Mouse (Mus musculus) hindbrain, embryonic 12.5 days (tissue): ENCODE results near the gene Ino80b. TPM values are rescaled to one million over a fixed set of nuclear protein-coding genes. Genes with fewer than 3 reads are reported as not detected.
"Not testable (repeated sequence)": the region's sequence is repeated elsewhere in the genome, so short reads cannot be mapped to it uniquely, and the experiment has no call there.

Experiments used
- ATAC-seq: fragments of 200-750 bp; cut with Nextera tagmentation; 2 replicates; pipeline ENCODE4 v1.8.0; 2017; ENCODE audit warnings: moderate TSS enrichment; ENCODE audit not compliant: low FRiP score
- H3K27ac ChIP-seq: fragments of 300-500 bp; sonication (generic); 2 replicates; pipeline ENCODE4 v1.5.1; 2016; ENCODE audit warnings: mild to moderate bottlenecking
- H3K27me3 ChIP-seq: fragments of 300-500 bp; sonication (generic); 2 replicates; pipeline ENCODE4 v1.6.1; 2016; ENCODE audit warnings: mild to moderate bottlenecking
- H3K36me3 ChIP-seq: fragments of 300-500 bp; sonication (generic); 2 replicates; pipeline ENCODE4 v1.6.1; 2016; ENCODE audit warnings: mild to moderate bottlenecking
- H3K4me1 ChIP-seq: fragments of 300-500 bp; sonication (generic); 2 replicates; pipeline ENCODE4 v1.6.1; 2016
- H3K4me2 ChIP-seq: fragments of 300-500 bp; sonication (generic); replicated peaks from 2 replicates; pipeline ENCODE4 v1.6.1; 2016; ENCODE audit warnings: mild to moderate bottlenecking
- H3K4me3 ChIP-seq: fragments of 300-500 bp; sonication (generic); 2 replicates; pipeline ENCODE4 v1.5.1; 2016; ENCODE audit warnings: mild to moderate bottlenecking
- H3K9ac ChIP-seq: fragments of 300-500 bp; sonication (generic); 2 replicates; pipeline ENCODE4 v1.6.1; 2016; ENCODE audit warnings: mild to moderate bottlenecking, moderate library complexity
- H3K9me3 ChIP-seq: fragments of 300-500 bp; sonication (generic); replicated peaks from 2 replicates; pipeline ENCODE4 v1.6.1; 2016; ENCODE audit warnings: mild to moderate bottlenecking
- WGBS: fragments of 180-500 bp; shearing (Covaris S2); methylation state at CpG from one replicate; pipeline ENCODE4 v1.1.7; 2016; 5-methylcytosine and 5-hydroxymethylcytosine counted together
- polyA plus RNA-seq: library from polyadenylated mRNA; unstranded; fragments of >200 nt; fragmentation: Nextera tagmentation; extraction: Ambion mirVana; gene quantifications from 2 replicates; pipeline ENCODE4 v1.2.1, GENCODE M21; 2016

Gene Ino80b
- polyA plus RNA-seq, result 19.6 and 19.9 TPM in 2 replicates

DNA sequence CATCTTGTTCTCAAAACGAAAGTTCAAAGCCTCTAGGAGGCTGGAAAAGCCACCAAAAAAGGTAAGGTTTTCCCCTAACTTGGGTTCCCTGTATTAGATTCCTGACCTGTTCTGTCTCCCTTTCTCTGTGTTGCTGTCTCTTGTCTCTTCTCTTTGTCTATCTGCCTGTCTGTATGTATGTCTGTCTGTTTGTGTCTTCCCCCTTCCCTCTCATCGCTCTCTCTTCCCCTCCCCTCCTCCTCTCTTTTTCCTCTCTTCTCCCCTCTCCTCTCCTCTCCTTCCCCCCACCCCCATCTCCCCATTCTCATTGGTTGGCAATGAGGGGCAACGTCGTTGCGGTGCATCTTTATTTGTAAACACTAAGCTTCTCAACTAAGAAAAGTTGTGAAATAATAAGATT is at the start of gene Ino80b:
Gene Ino80b (minus strand): TSS at position 101 of the 400 bp plus-strand sequence.
- peaks cover 32% of the 10 kb centered on the region for H3K4me1 ChIP-seq
- no peaks in the 10 kb centered on the region for H3K36me3 ChIP-seq
- peak within 1 kb of the TSS; percentile 71 for H3K4me2 ChIP-seq
- no peak for ATAC-seq
- H3K27me3 ChIP-seq, result no peaks in the 10 kb centered on the region
- no peaks in the 10 kb centered on the region for H3K9me3 ChIP-seq
- H3K27ac ChIP-seq, result peak within 1 kb of the TSS; percentile 74
- peak within 1 kb of the TSS; percentile 69 for H3K4me3 ChIP-seq
- peak within 1 kb of the TSS; percentile 79 for H3K9ac ChIP-seq
- WGBS, result 23% methylated on average over 5 of the region's 5 CpGs

DNA sequence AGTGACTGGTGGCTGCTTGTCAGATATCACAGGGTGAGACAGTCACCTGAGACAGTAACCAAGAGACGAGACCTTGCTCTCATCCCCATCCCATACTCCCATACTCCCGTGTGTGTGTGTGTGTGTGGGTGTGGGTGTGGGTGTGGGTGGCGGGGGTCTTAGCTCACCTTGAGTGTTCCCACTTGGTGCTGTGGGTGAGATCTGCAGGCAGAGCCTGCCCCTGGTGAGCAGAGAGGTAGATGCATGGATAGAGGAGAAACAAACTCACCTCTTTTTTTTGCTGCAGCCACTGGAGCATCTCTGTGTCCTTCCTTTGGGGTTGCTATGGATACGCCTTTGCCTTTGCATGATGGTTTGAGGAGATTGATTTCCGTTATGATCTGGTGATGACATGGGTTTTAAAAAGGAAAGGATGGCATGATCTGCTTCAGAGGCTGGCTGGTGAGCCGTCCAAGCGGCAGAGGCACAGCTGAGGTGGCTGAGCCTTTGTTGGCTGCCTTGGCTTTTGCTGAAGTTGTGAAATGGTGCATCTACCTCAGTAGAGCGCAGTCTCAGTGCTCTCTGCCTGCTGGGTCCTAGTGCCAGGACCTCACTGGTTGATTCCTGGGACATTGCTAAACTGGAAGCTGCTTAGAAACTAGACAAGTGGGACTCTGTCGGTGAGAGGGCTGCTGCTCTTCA is 47.1 kb upstream of the Ino80b start:
- ATAC-seq, result peak; percentile 60
- peak overlapping the region; percentile 24 for H3K4me3 ChIP-seq
- peak overlapping the region; percentile 32 for H3K9ac ChIP-seq

DNA sequence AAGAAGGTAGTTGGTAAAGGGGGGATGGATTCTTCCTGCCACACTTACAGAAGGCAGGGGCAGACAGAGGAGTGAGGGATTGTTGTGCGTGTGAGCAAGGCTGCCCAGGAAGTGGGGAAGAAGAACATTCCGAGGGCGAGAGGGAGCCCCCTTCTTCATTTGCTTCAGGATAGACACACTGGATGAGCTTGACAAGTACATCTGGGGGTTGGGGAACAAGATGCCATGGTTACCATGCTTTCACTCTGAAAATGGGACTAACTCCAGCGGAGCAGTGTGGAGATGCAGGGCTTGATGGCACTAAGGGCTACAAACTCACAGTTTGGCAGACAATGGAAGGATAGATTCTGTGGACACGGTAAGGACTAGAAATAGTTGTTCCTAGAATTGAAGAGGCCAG is 45.8 kb upstream of the Ino80b start:
- H3K4me2 ChIP-seq, result 0 out of 2 replicates have a peak overlapping the region, but pooled peaks have one; percentile 13
- WGBS, result 90% methylated on average over 5 of the region's 5 CpGs
- H3K4me3 ChIP-seq, result no peak overlapping the region
- H3K27me3 ChIP-seq, result no peaks in the 10 kb centered on the region
- H3K9ac ChIP-seq, result no peak overlapping the region
- no peak for ATAC-seq
- H3K4me1 ChIP-seq, result peaks cover 30% of the 10 kb centered on the region
- no peak overlapping the region for H3K27ac ChIP-seq
- H3K36me3 ChIP-seq, result no peaks in the 10 kb centered on the region
- no peaks in the 10 kb centered on the region for H3K9me3 ChIP-seq

More for the DNA sequence above, 47.1 kb upstream of the Ino80b start:
- Histone ChIP-seq H3K27ac (peak overlapping the region; percentile 70), H3K9me3 (no peaks in the 10 kb centered on the region), H3K27me3 (no peaks in the 10 kb centered on the region), H3K36me3 (no peaks in the 10 kb centered on the region), H3K4me1 (peaks cover 19% of the 10 kb centered on the region), H3K4me2 (peak overlapping the region; percentile 37)
- 57% methylated on average over 9 of the region's 9 CpGs for WGBS

DNA sequence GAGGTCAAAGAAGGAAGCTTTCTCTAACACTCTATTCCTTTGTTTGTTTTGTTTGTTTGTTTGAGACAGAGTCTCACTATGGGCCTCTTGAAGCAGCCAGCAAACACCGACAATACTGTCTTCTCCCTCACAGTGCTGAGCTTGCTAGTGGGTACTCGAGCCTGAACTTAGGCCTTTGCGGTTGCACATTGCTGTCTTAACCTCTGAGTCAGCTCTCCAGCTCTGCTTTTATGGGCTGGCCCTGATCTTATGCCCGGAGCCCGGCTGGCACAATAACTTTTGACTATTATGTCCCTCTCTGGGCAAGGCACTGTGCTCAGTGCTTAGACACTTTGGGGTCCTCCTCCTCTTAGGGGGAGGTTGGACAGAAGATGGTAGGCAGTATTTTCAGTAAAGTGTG is 44.6 kb upstream of the Ino80b start:
- ATAC-seq, result no peak
- H3K9me3 ChIP-seq, result no peaks in the 10 kb centered on the region
- H3K4me1 ChIP-seq, result peaks cover 34% of the 10 kb centered on the region
- H3K36me3 ChIP-seq, result no peaks in the 10 kb centered on the region
- H3K9ac ChIP-seq, result no peak overlapping the region
- H3K27me3 ChIP-seq, result no peaks in the 10 kb centered on the region
- H3K4me2 ChIP-seq, result no peak overlapping the region
- 91% methylated on average over 5 of the region's 5 CpGs for whole genome bisulfite sequencing
- H3K27ac ChIP-seq, result no peak overlapping the region
- no peak overlapping the region for H3K4me3 ChIP-seq

DNA sequence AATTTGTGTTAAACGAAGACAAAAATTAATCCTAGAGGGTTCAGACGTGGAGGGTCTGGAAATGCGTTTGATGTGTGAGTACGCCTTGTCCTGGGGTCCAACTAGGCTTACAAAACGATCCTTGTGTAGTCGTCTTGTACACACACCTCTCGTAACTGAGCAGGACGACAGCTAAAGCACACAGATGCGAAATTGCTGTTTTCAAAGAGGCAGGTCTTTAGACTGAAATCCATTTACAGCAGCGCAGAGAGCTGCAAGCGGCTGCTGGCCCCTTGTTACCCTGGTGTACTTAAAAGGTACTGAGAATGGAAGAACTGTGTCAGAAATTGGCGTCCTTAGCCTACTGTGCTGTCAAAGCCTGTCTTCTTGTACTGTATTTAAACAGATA is 41.0 kb upstream of the Ino80b start:
- no peak; the same call in 1 of the 2 replicates for ATAC-seq
- peak overlapping the region; percentile 96 for H3K9ac ChIP-seq
- H3K4me1 ChIP-seq, result peaks cover 41% of the 10 kb centered on the region
- no peaks in the 10 kb centered on the region for H3K36me3 ChIP-seq
- peak overlapping the region; percentile 87 for H3K27ac ChIP-seq
- no peaks in the 10 kb centered on the region for H3K9me3 ChIP-seq
- 1% methylated on average over 12 of the region's 12 CpGs for WGBS
- peak overlapping the region; percentile 62 for H3K4me2 ChIP-seq
- peak overlapping the region; percentile 92 for H3K4me3 ChIP-seq
- peaks cover 19% of the 10 kb centered on the region for H3K27me3 ChIP-seq

DNA sequence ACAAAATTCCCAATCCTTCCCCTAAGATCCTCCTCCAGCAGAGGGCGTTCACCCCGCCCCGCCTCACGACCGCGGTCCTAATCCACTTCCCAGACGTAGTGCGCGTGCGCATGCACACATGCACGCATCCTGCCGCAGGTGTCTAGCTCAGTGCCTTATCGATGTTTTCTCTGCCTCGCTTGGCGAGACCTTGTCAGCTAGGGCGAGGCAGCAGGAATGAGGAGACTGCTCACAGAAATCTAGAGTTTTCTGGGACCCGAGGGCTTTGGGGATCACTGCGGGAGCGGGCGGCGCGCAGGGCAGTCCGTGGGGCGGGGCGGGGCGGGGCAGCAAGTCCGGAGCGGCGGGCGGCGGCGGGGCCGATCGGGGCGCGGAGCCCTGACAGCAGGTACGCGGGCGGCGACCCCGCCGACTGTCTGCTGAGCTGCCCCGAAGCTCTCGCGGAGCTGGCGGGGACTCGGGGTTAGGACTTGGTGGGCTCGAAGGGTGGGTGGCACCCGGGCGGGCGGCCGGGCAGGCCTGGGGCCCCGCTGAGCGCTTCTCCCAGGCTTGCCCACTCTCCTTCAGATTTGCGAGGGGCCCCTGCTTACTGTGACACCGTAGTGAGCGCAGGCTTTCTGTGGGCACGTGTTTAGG is 40.5 kb upstream of the Ino80b start, which contains the start of gene Dctn1:
Gene Dctn1 (plus strand): TSS at position 314 of the 636 bp plus-strand sequence.
- Histone ChIP-seq H3K27ac (peak within 1 kb of the TSS; percentile 87), H3K4me2 (peak within 1 kb of the TSS; percentile 62), H3K27me3 (peaks cover 24% of the 10 kb centered on the region), H3K36me3 (no peaks in the 10 kb centered on the region), H3K9me3 (no peaks in the 10 kb centered on the region), H3K9ac (peak within 1 kb of the TSS; percentile 96), H3K4me3 (peak within 1 kb of the TSS; percentile 92), H3K4me1 (peaks cover 37% of the 10 kb centered on the region)
- ATAC-seq, result peak; percentile 86
- 1% methylated on average over 54 of the region's 58 CpGs for WGBS

DNA sequence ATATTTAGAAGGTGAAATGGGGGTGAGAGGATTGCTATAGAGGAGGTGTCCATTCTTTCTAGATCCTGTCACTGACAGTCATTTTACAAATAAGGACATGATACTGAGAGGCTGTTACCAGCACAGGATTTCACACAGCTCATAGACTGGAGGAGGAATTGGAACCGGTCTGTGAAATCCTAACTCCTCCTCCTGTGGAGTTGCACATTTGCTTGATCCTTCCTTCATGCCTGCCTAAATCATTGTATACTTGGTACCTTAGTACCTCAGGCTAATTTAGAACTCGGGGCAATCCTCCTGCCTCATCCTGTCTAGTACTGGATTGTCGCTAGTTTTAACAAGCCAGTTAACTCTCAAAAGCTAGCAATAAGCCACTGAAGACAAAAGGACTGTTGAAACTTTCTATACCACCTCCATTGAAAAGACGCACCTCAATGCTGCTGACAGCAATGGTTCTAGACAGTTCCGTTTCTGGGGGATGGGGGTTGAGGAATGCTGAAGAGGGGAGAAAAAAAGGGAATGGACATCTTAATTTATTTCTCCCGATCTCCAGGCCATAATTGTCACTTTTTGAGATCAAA is 39.9 kb upstream of the Ino80b start:
- Histone ChIP-seq H3K36me3 (no peaks in the 10 kb centered on the region), H3K9ac (peak overlapping the region; percentile 96), H3K27me3 (peaks cover 30% of the 10 kb centered on the region), H3K4me1 (peaks cover 36% of the 10 kb centered on the region), H3K9me3 (no peaks in the 10 kb centered on the region), H3K27ac (peak overlapping the region; percentile 87; the same call in 1 of the 2 replicates), H3K4me3 (peak overlapping the region; percentile 92), H3K4me2 (peak overlapping the region; percentile 62)
- ATAC-seq, result peak; percentile 41
- WGBS, result 7% methylated on average over 6 of the region's 6 CpGs

DNA sequence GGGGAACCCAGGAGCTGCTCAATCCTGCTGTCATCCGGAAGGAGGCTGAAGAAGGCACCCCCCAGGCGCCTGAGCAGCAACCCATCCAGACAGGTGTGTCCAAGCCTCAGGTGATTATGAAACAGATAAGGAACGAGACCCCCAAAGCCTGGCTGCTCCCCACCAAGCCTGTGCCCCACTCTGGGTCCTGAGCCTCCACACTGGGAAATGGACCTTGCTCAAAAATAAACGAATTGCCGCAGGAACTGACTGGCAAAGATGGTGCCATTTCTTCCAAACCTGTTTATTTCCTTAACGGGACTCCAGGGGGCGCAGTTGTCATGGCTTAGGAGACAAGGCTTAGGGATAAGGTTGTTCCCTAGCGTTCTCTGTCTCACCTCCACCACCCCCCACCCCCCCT is 37.5 kb upstream of the Ino80b start:
- Histone ChIP-seq H3K4me3 (peak overlapping the region; percentile 23), H3K9ac (no peak overlapping the region), H3K4me2 (peak overlapping the region; percentile 47), H3K9me3 (no peaks in the 10 kb centered on the region), H3K27ac (no peak overlapping the region), H3K4me1 (peaks cover 31% of the 10 kb centered on the region), H3K27me3 (peaks cover 33% of the 10 kb centered on the region), H3K36me3 (no peaks in the 10 kb centered on the region)
- no peak for ATAC-seq
- 2% methylated on average over 8 of the region's 8 CpGs for WGBS

DNA sequence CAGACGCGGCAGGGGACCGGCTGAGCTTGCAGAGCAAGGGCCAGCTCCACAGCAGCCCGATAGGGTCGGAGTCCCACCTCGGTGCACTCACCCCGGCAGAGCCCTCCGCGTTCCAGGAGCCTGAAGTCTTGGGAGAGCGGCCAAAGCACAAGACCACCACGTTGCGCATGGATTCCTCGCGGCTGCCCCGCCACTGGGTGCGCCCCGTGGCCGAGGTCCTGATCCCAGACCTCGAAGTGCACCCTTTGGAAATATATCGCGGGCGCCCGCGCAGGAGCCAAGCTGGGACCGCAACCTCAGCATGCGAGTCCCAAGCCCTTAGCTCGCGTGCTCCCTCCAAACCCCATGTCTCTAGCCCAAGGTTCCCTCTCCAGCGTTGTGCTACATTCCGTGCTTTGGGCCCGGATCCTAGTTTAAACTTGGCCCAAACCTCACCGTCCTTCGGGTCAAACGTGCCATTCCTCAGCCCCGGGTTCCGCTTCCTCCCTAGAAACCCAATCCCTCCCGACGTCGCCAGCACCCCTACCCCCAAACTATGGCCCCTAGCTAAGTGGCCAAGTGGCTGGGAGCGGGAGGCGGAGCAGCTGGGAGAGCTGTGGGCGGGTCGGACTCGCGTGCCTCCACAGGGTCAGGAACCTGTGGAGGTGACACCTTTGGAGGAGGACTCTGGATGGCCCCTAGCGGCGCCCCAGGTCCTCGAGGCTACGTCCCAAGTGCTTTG is 36.9 kb upstream of the Ino80b start:
- ATAC-seq, result no peak
- Histone ChIP-seq H3K27ac (no peak overlapping the region), H3K9ac (0 out of 2 replicates have a peak overlapping the region, but pooled peaks have one; percentile 39), H3K36me3 (no peaks in the 10 kb centered on the region), H3K9me3 (no peaks in the 10 kb centered on the region), H3K4me3 (peak overlapping the region; percentile 23), H3K27me3 (peaks cover 33% of the 10 kb centered on the region), H3K4me1 (peaks cover 27% of the 10 kb centered on the region), H3K4me2 (peak overlapping the region; percentile 47)
- WGBS, result under 1% methylated on average over 49 of the region's 49 CpGs

DNA sequence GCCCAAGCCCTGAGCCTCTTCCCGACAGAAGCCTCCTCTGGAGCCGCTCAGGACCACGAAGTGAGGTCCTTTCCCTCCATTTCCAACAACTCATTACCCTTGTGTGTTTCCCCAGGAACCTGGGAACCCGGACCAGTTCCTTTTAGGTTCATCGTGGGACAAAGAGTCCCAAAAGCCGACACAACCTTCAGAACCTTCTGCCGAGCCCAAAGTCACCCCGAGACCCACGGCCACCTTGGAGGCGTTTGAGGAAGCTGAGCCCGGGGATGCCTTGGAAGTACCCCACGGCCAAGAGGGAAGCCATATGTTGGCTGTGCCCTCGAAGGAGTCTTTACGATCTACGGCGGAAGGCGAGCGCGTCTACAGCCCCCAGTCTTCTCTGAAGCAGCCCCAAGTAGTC is 36.2 kb upstream of the Ino80b start:
- no peaks in the 10 kb centered on the region for H3K9me3 ChIP-seq
- H3K27ac ChIP-seq, result no peak overlapping the region
- H3K4me2 ChIP-seq, result peak overlapping the region; percentile 47
- H3K4me3 ChIP-seq, result peak overlapping the region; percentile 23
- no peaks in the 10 kb centered on the region for H3K36me3 ChIP-seq
- H3K27me3 ChIP-seq, result peaks cover 33% of the 10 kb centered on the region
- no peak for ATAC-seq
- H3K4me1 ChIP-seq, result peaks cover 23% of the 10 kb centered on the region
- WGBS, result 10% methylated on average over 19 of the region's 19 CpGs
- H3K9ac ChIP-seq, result no peak overlapping the region

DNA sequence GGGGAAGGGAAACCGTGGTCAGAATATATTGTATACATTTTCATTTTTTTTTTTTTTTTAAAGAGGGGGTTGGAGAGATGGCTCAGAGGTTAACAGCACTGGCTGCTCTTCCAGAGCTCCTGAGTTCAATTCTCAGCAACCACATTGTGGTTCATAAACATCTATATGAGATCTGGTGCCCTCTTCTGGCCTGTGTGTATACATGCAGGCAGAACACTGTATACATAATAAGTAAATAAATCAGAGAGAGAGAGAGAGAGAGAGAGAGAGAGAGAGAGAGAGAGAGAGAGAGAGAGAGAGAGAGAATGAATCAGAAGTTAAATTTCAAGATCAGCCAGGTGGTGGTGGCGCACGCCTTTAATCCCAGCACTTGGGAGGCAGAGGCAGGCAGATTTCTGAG is 34.2 kb upstream of the Ino80b start:
- 39% methylated on average over 3 of the region's 3 CpGs for WGBS
- peaks cover 33% of the 10 kb centered on the region for H3K27me3 ChIP-seq
- not testable (repeated sequence) for H3K9ac ChIP-seq, H3K36me3 ChIP-seq, H3K9me3 ChIP-seq, H3K4me2 ChIP-seq, H3K27ac ChIP-seq, H3K4me3 ChIP-seq, ATAC-seq
- H3K4me1 ChIP-seq, result peaks cover 32% of the 10 kb centered on the region

DNA sequence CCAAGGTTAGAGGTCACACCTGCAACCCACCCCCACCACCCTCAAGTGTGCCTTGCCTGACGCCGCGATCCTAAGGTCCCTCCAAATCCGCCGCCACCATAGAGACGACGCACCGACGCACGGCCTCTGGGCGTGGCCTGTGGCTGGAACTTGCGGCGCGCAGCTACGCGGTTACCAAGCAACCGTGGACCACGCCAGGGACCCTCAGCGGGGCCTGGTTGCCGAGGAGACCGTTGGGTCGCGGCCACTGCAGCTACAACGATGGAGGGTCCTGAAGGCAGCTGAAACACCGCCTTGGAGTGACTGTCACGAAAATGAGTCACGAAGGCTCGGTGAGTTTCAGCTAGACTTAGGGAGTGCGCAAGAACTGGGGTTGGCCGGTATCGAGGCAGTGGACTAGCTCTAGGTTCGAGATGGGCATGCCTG is 31.0 kb upstream of the Ino80b start, which contains the start of the genes Wdr54 and 1700003E16Rik:
Gene Wdr54 (minus strand): TSS at position 139 of the 426 bp plus-strand sequence.
Gene 1700003E16Rik (plus strand): TSS at position 146 of the 426 bp plus-strand sequence.
- Histone ChIP-seq H3K9me3 (no peaks in the 10 kb centered on the region), H3K9ac (peak within 1 kb of the TSS; percentile 71), H3K27me3 (peaks cover 15% of the 10 kb centered on the region), H3K4me2 (peak within 1 kb of the TSS; percentile 81), H3K4me3 (peak within 1 kb of the TSS; percentile 52), H3K4me1 (peaks cover 26% of the 10 kb centered on the region), H3K27ac (peak within 1 kb of the TSS; percentile 53), H3K36me3 (peaks cover 17% of the 10 kb centered on the region)
- 2% methylated on average over 32 of the region's 32 CpGs for WGBS
- ATAC-seq, result peak; percentile 92
